Mouse (Mus musculus) adrenal gland, postnatal 10 days (tissue): ENCODE measurements around the gene Zfp870. TPM values are rescaled to one million over a fixed set of nuclear protein-coding genes. Genes with fewer than 3 reads are reported as not detected.

Experiments used
- DNase-seq: peaks from one replicate; pipeline ENCODE4 v3.0.0; 2021; ENCODE audit warnings: mixed read lengths
- long read RNA-seq, 2 experiments: library from polyadenylated mRNA; stranded (forward); transcript quantifications; one replicate each; pipeline ENCODE4 v2.0.0; 2021
- total RNA-seq, 2 experiments: library from RNA; stranded (reverse); gene quantifications; 2 replicates each; pipeline ENCODE4 v1.2.3; 2021

Zfp870 gene
- 1 to 10 TPM; 7.3 to 9.2 TPM for total RNA-seq
- long read RNA-seq, experiment 1, full-length matches to known transcripts: 3 of 6 reads
- long read RNA-seq, experiment 1, partial matches to known transcripts: 0 of 6 reads
- long read RNA-seq, experiment 1, other reads (novel, unspliced or antisense): 3 of 6 reads
- long read RNA-seq, experiment 2, full-length matches to known transcripts: 3 of 5 reads
- long read RNA-seq, experiment 2, partial matches to known transcripts: 0 of 5 reads
- long read RNA-seq, experiment 2, other reads (novel, unspliced or antisense): 2 of 5 reads

DNA sequence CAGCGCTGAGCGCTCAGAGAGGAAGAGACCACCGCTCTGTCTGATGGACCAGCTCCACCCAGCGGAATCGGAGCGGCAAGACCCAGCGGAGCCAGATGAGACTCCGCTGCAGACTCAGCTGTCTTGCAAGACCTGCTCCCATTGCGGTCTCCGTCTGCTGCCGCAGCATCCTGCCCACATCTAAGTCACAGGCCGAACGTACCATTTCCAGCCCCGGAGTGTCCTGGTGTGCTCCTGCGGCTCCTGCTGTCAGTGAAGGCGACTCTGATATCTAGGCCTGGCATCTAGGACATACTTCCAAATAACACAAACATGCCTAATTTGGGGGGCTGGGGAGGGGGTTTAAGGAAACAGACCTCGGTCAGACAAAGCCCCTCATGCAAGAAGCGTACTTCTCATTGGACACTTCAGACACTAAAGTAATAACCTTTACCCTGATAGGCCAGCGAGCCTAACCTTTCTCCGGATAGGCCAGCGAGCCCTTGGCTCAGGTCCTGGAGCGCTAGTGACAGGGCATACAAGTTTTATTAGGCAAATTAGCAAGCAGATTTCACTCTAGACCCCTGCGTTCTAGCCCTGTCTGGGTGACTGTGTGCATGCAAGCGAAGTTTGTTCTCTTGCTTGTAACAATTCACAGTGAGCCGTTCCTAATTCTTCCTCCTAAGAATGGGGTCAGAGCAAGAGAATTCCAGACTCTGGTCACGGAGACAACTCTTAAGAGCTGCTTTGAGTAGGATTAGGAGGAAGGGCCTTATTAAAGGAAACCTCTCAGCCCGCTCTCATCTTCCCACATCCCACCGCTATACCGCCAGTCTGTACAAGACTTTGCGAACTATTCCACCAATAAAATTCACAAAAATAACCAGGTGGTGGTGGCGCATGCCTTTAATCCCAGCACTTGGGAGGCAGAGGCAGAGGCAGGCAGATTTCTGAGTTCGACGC is at the start of gene Zfp870:
Zfp870 (minus strand) TSS at position 404 of the 942 bp plus-strand sequence.
- peak; percentile 90 for DNase-seq

DNA sequence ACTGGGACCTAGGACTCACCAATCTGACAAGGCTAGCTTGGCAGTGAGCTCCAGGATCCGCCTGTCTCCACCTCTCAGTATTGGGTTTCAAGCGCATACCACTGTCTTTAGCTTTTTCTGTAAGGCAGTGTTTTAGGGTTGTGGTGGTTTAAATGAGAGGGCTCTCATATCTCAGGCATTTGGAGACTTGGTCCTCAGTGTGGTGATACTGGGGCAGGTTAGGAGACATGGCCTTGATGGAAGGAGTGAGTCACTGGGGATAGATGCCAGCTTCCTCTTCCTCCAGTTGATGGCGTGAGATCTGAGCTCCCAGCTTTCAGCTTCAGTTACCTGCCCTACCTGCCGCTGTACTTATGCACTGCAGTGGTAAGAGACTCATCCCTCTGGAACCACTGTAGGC is 48.4 kb upstream of the Zfp870 start:
- DNase-seq: no peak

DNA sequence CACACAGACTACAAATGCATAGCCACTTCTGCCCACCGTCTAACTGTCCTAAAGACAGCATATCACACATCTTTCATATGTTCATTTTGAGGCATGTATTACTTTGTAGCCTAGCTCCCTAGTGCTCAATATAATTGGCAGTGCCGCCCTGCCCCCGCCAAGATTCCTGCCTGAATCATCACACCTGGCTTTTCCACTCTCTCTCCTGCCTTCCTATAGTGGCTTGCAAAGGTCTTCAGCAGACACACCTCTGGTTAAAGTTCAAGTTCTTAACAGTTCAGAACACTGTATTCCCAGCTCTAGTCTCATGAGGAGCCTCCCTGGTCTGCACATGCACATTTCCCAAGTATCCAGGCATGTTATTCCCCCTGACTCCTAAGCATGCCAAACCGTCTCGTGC is 36.4 kb upstream of the Zfp870 start:
- no peak for DNase-seq

DNA sequence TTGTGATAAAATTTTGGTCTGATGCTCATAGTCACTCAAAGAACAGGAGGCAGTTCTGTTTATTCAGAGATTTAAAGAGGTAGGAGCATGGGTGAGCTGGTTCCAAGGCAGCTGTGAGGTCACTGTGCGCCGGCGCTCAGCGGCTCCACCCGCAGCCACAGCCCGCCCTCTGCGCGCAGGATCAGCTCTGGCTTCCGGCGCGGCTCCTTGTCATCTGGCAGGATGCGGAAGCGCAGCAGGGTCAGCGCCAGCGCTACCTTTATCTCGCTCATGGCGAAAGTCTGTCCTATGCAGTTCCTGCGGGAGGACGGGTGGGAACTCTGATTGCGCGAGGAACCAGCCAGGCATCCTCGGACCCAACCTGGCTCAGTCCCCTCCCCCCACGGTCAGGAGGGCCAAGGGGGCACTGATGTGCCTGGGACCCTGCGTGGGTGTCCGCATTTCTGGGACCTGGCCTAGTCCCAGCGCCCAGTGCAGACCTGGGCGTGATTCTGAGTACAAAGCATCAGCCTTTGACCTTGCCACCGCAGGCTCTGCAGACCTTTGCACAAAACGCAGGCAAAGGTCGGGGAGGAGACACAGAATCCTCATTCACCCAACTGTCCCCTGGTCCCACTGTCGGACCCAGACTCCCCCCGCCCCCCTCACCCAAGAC is 33.3 kb upstream of the Zfp870 start:
- peak; percentile 86 for DNase-seq

DNA sequence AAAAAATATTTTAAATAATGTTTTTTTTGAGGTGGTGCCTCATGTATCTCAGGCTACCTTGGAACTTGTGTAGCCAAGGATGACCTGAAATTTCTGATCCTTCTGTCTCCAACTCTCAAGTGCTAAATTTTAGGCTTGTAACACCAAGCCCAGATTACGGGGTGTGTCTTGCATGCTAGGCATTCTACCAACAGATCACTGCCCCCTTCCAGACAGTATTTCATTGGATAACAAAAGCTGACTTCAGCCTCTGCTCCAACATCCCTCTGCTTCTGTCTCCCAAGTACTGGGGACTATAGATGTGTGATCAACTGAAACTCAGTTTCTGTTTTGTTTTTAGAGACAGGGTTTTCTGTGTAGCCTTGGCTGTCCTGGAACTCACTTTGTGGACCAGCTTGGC is 32.2 kb upstream of the Zfp870 start:
- no peak for DNase-seq

DNA sequence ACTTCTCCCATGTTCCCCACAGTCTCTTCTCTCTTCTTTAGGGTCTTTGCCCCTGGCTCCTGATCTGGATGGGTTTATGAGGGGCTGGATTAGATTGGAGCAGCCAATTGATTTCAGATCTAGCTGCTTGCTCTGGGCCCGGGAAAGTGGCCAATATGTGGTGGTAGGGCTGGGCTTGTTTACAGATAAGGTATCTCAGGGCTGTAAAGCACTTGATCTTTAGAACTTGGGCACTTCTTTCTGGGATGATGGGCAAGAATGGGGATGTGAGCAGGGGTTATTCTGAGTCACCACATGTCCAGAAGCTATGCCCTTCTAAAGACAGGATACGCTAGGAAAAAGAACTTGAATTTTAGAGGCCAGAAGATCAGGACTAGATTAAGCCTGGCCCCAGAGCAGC is 27.7 kb upstream of the Zfp870 start:
- DNase-seq: no peak

DNA sequence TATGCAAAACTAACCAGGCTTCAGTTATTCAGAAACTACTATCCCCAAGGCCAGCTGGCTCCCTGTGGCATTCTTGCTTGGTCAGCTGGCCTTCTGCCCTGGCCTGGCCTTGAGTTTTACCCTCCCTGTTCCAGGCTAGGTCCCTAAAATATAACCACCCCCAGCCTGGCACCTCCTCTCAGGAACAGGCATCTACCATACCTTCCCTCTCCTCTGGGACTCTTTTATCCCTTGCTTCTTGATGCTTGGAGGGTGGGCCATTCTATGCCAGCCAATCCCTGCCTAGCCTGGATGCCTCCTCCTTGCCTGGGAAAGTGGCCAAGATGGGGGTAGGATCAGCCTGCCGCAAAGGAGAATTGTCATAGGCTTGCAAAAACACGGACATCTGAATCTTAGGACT is 25.7 kb upstream of the Zfp870 start, which contains the start of gene Cyp4f14:
Cyp4f14 (minus strand) TSS at position 212 of the 400 bp plus-strand sequence.
- DNase-seq: peak; percentile 78

DNA sequence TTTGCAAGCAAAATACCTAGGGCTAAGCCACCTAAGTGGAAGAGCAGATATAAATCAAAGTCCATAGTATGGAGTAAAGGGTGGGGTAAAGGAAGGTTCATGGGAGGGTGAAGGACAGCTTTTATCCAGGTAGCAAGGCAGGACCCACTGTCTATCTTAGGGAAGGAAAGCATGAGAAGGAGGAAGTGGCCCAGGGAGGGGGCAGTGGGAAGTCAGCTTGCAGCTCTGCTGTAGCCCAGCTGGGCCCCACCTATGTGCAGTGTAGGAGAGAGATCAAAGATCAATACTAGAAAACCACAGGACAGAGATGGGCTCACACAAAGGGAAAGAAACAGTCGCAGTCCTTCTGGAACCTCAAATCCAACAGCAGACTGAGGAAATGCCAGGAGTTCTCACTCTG is 24.6 kb upstream of the Zfp870 start:
- DNase-seq: no peak

DNA sequence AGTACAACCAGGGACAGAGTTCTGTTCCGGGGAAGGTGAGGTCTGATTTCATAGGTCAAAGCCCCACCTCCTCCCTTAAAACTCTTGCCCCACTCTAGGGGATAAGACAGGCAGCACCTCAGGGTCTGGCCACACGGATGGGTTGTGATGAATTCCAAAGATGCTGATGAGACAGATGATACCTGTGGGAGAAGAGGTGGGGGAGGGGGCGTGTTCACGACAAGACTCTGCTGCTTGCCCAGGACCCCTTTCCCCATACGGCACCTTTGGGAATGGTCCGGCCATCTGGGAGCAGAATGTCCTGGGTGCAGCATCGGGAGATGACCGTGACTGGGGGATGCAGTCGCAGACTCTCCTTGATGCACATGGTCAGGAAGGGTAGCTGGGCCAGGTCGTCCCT is 14.7 kb upstream of the Zfp870 start:
- DNase-seq: no peak

DNA sequence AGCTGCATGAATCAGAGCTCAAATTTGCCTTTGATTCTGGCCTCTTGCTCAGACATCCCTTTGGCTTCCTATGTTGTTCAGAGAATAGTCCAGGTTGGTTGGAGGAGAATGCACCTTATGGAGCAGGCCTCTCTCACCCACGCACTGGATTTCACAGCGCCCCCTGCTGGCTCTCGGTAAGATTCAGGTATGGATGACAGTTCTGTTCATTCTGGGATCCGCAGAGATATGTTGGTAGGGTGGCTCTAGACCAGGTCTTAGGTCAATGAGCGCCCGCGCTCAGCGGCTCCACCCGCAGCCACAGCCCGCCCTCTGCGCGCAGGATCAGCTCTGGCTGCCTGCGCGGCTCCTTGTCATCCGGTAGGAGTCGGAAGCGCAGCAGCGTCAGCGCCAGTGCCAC is 13.8 kb upstream of the Zfp870 start:
- DNase-seq: peak; percentile 75

DNA sequence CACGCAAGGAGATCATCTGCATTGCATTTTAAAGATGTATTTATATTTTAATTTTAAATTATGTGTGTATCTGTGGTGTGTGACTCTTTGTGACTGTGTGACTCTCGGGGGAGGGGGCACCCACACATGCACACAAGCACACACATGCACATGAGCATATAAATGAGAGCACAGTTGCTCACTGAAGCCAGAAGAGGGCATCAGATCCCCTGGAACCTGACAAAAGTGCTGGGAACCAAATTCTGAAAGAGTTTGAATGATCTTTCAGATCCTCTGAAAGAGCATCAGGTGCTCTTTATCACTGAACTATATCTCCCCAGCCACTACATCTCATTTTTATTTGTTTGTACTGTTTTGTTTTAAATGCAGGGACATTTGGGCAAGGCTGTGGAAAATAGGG is 13.0 kb upstream of the Zfp870 start:
- no peak for DNase-seq

DNA sequence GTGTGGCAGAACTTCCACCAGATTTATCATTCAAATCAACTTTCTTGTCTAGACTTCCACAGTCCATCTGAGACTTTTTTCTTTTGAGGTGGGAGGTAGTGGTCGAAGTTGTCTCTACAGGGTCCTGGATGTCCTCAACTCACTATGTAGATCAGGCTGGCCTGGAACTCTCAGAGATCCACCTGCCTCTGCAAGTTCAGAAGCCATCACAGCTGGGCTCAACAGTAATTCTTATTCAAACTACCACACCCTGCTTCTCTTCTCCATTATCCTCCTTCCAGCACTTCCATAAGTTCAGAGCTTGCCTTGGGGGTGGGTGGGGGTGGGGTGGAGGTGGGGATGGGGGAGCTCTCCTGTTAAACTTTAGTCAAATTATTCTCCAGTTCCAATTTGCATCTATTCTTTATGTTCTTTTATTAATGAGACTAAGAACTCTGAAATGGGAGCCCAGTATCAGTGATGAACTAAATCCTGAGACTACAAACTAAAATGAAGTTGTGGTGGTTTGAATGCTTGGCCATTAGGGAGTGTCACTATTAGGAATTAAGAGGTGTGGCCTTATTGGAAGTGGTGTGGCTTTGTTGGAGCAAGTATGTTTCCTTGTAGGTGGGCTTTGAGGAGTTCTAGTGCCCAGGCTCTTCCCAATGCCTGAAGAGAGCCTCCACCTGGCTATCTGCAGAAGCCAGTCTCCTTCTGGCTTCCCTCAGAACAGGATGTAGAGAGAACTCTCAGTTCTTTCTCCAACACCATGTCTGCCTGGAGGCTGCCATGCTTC is 10.5 kb upstream of the Zfp870 start:
- DNase-seq: no peak

DNA sequence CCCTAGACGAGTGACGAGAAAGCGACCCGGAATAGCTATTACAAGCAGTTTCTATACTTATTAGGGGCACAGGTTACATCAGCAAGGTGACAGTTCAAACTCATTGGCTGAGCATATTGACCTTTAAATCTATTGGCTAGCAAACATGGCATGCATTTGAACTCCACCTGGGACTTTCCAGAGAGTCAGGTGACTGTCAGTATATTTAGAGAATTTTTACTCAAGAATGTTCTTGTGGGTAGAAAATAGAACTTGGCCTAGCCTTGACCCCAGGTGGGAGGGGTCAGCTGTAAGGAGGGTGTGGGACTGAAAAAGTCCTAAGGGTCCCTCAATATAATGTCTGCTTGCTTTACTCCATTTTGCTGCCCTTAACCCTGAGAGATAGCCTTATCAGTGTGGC is 4.0 kb upstream of the Zfp870 start:
- DNase-seq: no peak

DNA sequence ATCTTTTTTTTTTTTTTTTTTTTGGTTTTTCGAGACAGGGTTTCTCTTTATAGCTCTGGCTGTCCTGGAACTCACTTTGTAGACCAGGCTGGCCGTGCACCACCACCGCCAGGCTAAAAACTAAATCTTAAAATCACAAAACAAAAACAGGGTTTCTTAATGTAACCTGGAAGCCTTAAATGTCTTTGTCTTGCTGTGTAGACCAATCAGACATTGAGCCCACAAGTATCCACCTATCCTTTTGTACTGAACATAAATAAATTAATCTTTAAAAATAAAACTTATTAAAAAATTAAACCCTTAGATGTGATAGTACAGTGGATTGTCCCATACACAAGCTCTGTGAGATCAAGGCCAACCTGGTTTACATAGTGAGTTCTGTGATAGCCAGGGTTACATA is 2.5 kb upstream of the Zfp870 start:
- no peak for DNase-seq

DNA sequence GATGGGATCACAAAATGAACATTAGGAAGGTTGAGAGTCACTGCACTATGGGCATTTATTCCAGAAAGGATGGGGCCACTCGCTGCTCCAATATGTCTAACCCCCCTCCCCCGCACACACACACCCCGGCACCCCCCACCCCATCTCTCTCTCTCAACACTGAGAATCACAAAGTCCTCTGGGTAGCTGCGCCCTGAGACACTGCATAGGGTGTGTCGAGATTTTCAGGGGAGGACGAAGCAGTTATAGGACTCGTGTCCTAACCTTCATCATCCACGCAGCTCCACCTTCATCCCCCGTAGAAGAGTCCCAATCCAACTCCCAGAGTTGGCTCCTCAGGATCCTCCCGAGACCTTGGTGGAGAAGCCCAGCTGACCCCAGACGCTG is 597 bp downstream of the Zfp870 start:
- DNase-seq: no peak

DNA sequence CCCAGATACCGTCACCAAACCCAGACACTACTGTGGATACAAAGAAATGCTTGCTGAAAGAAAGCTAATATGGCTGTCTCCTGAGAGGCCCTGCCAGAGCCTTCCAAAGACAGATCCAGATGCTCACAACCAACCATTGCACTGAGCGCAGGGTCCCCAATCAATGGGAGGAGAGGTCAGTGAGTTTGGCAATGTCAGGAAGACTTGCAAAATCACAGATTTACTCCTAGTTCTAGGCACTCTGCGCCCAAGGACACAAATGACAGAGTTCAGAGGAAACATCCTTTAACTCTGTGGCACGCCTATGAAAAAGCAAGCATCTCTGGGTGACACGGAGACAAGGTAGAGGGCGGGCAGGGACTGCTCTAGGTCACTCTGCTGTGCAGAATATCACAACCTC is 1.8 kb downstream of the Zfp870 start:
- DNase-seq: peak; percentile 22

DNA sequence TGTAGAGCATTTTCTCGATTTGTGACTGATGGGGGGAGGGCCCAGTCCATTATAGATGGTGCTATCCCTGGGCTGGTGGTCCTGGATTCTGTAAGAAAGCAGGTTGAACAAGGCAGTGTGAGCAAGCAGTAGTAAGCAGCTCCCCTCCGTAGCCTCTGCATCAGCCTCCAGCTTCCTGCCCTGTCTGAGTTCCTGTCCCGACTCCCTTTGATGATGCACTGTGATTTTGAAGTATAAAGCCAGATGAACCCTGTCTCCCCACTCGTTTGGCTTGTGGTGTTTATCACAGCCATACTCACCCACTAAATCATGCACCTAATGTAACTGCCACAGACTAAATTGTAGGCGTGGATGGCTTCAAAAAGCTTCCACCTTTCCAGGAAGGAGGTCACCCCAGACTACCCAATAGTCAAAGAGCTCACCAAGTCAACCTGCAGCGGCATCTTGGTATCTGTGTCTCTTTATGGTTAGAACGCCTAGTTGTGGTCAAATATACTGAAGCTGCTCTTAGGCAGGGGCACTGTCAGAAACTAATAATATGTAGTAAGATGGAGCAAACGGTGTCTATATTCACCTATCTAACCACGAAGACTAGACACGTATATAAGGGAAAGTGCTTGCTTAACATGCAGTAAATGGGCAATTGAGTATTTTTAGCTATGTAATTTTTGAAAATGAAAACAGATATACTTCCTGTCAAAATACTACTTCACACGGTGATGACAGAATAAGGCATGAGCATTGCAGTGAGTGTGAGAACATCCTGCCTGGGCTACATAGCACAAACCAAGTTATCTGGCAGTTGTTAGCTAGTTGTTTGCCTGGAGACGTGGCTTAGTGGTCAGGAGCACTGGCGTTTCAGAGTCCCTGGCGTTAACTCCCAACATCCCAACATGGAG is 10.9 kb downstream of the Zfp870 start:
- DNase-seq: no peak

DNA sequence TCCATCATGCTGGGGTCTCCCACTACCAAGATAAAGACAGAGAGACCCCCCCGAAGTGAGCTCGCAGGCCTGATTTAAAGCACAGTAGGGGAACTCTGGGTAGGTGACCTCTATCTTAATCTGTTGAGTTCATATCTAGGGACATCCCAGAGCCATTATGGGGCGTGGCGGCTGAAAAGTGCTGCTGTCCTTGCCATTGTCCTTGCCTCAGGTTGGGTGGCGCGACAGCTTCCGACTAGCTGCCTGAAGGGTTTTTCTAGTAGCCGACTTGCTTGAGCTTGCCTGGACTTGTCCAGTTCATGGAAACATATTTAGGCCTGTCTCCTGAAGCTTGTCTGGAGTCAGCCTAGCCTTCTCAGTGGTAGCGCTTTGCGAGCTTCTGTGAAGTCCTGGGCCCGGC is 12.7 kb downstream of the Zfp870 start:
- DNase-seq: no peak

DNA sequence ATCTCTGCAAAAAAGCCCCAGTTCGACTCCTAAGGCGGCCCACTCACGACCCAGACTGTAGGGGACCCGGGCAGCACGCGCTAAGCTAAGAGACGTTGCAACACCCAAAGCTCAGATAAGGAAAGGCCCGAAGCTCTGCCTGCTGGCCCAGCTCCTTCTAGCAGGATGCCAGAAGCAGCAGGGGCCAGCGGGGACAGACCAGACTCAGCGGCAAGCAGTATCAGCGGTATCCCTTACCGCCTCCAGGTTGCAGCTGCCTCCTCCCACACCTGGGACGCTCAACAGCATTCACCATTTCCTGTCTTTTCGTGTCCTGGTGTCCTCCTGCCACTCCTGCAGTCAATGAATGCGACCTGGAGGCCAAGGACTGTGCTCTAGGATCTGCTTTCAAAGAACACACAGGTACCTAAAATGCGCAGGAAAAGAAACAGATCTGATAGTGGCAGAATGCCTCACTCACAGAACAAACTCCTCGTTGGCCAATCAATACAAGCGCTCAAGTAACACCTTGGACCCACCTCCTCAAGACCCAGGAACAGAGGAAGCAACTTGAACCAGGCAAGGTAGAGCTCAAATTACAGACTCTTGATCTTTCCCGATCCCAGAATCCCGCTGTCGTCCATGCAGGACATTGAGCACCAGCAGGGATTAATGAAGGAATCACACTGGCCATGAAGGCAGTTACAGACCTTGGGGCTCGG is 13.8 kb downstream of the Zfp870 start:
- no peak for DNase-seq

DNA sequence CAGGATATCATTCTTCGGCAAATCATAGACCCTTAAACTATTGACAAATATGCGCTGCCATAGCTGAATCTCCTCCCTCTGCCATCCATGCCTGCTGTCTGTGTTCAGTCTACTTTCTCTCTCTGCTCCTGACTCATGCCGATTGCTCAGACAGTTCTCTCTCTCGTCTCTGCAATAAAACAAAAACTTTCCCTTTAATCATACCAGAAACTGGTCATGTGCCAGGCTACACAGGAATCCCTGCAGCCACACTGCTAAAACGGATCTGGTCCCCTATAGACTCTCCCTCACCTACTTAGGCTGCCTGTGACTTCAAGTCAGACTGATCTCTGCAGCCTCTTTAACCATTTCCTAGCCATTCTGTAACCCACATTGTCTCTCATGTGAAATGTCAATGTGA is 18.7 kb downstream of the Zfp870 start:
- DNase-seq: peak; percentile 18

DNA sequence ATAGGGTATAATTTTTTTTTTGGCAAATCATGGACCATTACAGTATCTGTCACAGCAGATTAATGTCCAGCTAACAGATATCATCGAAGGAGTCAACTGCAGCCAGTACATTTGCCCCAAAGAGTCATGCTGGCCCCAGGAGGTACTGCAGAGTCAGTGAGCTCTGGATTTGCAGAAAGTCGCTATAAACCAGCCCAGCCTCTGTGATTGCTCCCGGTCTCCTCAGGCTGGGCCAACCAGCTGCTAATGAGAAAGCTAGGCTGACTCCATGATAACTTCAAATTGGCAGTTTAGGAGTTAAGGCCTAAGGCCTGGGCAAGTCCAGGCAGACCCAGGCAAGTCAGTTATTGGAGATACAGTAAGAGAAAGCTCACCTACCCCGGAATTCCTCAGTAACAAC is 19.4 kb downstream of the Zfp870 start:
- no peak for DNase-seq
